Mouse (Mus musculus) kidney, embryonic 16.5 days (tissue): ENCODE results near the gene Gc. TPM values are rescaled to one million over a fixed set of nuclear protein-coding genes. Genes with fewer than 3 reads are reported as not detected.

Source experiments
- ATAC-seq: fragments of 200-750 bp; cut with Nextera tagmentation; 2 replicates; pipeline ENCODE4 v1.8.0; 2017; ENCODE audit warnings: moderate TSS enrichment; ENCODE audit not compliant: low FRiP score, low TSS enrichment
- H3K27ac ChIP-seq: fragments of 300-500 bp; sonication (generic); 2 replicates; pipeline ENCODE4 v1.5.1; 2014; ENCODE audit warnings: low read length
- H3K27me3 ChIP-seq: fragments of 300-500 bp; sonication (generic); 2 replicates; pipeline ENCODE4 v1.6.1; 2014; ENCODE audit warnings: low read length, control low read depth, mixed read lengths; ENCODE audit not compliant: insufficient read depth
- H3K36me3 ChIP-seq: fragments of 300-500 bp; sonication (generic); 2 replicates; pipeline ENCODE4 v1.6.1; 2014; ENCODE audit warnings: low read length, control low read depth, mixed read lengths; ENCODE audit not compliant: insufficient read depth
- H3K4me1 ChIP-seq: fragments of 300-500 bp; sonication (generic); 2 replicates; pipeline ENCODE4 v1.6.1; 2014; ENCODE audit warnings: low read length, control low read depth, mixed read lengths; ENCODE audit not compliant: insufficient read depth
- H3K4me2 ChIP-seq: fragments of 300-500 bp; sonication (generic); replicated peaks from 2 replicates; pipeline ENCODE4 v1.6.1; 2014; ENCODE audit warnings: low read depth, low read length
- H3K4me3 ChIP-seq: fragments of 300-500 bp; sonication (generic); 2 replicates; pipeline ENCODE4 v1.5.1; 2014; ENCODE audit warnings: mild to moderate bottlenecking, low read length
- H3K9ac ChIP-seq: fragments of 300-500 bp; sonication (generic); replicated peaks from 2 replicates; pipeline ENCODE4 v1.6.1; 2014; ENCODE audit warnings: low read length
- H3K9me3 ChIP-seq: fragments of 300-500 bp; sonication (generic); 2 replicates; pipeline ENCODE4 v1.6.1; 2016; ENCODE audit warnings: low read length, control low read depth
- WGBS: fragments of 180-500 bp; shearing (Covaris S2); extraction: QIAGEN DNeasy Blood & Tissue Kit; methylation state at CpG from one replicate; pipeline ENCODE4 v1.1.7; 2014; 5-methylcytosine and 5-hydroxymethylcytosine counted together
- polyA plus RNA-seq: library from polyadenylated mRNA; unstranded; fragments of >200 nt; fragmentation: Nextera tagmentation; extraction: Ambion mirVana; gene quantifications from 2 replicates; pipeline ENCODE4 v1.2.1, GENCODE M21; 2015

Gene Gc
- polyA plus RNA-seq = 5.1 and 6.1 TPM in 2 replicates

DNA sequence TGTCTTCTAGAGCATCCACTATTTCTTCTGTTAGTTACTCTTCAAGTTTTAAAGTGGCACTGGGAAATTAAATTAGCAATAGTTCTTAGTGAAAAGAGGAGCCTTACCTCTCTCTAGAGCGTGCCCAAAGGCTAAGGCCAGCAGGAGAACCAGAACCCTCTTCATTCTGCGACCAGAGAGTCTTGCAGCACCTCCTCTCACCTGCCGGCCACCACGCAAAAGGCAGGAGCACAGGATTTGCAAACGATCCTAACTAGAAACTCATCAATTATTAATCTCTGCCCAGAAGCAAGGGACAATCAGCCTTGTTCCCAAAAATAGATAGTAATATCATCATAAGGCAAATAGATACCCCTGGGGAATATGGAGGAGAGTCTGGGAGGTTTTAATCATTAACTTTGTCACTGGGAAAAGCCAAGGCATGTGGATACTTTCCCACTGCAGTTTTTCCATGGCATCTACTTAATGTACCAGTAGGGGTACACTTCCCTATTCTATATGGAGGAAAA, at the start of gene Gc:
Gc (minus strand) TSS at position 345 of the 509 bp plus-strand sequence.
- 76% methylated on average over 5 of the region's 5 CpGs for WGBS
- Histone ChIP-seq H3K27ac (no peak within 1 kb of the TSS), H3K9ac (no peak within 1 kb of the TSS), H3K9me3 (no peaks in the 10 kb centered on the region), H3K27me3 (no peaks in the 10 kb centered on the region), H3K4me1 (no peaks in the 10 kb centered on the region), H3K4me3 (no peak within 1 kb of the TSS), H3K36me3 (no peaks in the 10 kb centered on the region), H3K4me2 (no peak within 1 kb of the TSS)
- ATAC-seq = no peak

GRCm38 (mm10) chr5:89500182-89500581, 42.5 kb upstream of the Gc start:
- Histone ChIP-seq H3K27me3 (no peaks in the 10 kb centered on the region), H3K36me3 (no peaks in the 10 kb centered on the region), H3K9ac (no peak overlapping the region), H3K4me2 (no peak overlapping the region), H3K4me3 (no peak overlapping the region), H3K4me1 (no peaks in the 10 kb centered on the region), H3K9me3 (no peaks in the 10 kb centered on the region), H3K27ac (no peak overlapping the region)
- ATAC-seq = no peak
- 63% methylated on average over 6 of the region's 6 CpGs for WGBS

DNA sequence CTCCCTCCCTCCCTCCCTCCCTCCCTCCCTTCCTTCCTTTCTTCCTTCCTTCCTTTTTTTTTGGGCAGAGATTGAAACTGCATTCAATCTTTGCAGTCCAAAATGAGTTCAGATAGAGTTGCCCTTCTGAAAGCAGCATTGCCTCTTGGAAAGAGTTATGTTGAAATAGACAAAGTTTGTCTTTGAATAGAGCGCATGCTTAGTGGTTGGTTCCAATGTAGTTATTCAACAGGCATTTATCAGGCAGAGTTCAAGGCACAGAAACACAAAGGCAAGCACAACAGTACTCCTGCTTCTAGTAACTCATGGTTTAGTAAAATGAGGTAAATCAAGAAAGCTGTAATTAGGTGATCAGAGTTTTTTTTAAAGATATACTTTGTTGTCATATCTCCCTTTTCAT, 34.9 kb upstream of the Gc start:
- H3K27ac ChIP-seq = no peak overlapping the region
- no peak overlapping the region for H3K4me3 ChIP-seq
- H3K9me3 ChIP-seq = no peaks in the 10 kb centered on the region
- H3K4me2 ChIP-seq = no peak overlapping the region
- 94% methylated on average over 1 of the region's 1 CpGs for WGBS
- no peaks in the 10 kb centered on the region for H3K27me3 ChIP-seq
- H3K4me1 ChIP-seq = no peaks in the 10 kb centered on the region
- no peak for ATAC-seq
- H3K9ac ChIP-seq = no peak overlapping the region
- H3K36me3 ChIP-seq = no peaks in the 10 kb centered on the region

DNA sequence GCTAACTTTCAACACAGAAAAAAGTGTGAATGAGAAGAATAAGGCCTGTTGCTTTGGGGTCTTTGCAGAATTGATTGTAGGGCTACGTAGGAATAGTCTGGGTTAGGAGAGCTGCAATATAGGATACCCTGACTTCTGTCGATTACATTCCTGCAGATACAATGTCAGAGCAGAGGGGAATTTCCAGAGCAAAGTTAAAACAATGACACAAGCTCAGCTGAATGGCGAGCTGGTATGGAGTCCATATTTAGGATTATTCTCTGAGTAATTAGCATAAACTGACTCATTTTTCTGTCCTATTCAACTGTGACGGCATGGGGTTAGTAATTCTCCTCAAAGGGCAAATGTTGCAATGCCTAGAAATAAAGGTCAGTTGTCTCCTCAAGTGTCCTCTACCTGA, 12.8 kb upstream of the Gc start:
- Histone ChIP-seq H3K27ac (no peak overlapping the region), H3K36me3 (no peaks in the 10 kb centered on the region), H3K4me3 (no peak overlapping the region), H3K27me3 (no peaks in the 10 kb centered on the region), H3K9me3 (no peaks in the 10 kb centered on the region), H3K4me1 (no peaks in the 10 kb centered on the region), H3K4me2 (no peak overlapping the region), H3K9ac (no peak overlapping the region)
- WGBS = 89% methylated on average over 4 of the region's 4 CpGs
- ATAC-seq = no peak

- WGBS = 75% methylated on average over 2 of the region's 2 CpGs
- H3K27me3 ChIP-seq = no peaks in the 10 kb centered on the region
- H3K4me1 ChIP-seq = no peaks in the 10 kb centered on the region
- no peak overlapping the region for H3K4me3 ChIP-seq
- no peak overlapping the region for H3K4me2 ChIP-seq
- no peak overlapping the region for H3K9ac ChIP-seq
- ATAC-seq = no peak
- no peaks in the 10 kb centered on the region for H3K36me3 ChIP-seq
- H3K27ac ChIP-seq = no peak overlapping the region
- no peaks in the 10 kb centered on the region for H3K9me3 ChIP-seq
Observed at GRCm38 (mm10) chr5:89467886-89468285, 10.2 kb upstream of the Gc start.

DNA sequence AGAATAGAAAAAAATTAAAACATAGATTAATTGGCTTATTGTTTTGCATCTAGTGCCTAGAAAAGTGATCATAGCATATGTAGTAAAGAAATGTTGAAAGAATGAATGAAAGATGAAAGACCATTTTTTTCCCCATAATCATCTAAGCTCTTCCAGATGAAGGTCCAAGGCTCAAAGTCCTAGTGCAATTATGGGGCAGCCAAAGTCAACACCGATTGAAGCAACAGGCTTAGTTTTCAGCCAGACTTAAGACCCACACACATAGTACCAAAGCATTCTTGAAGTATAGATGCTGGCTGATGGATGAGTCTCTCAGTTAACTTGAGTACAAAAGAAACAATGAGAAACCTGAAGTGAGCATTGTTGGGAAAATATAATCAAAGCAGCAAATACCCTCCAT, 9.3 kb upstream of the Gc start:
- no peak overlapping the region for H3K27ac ChIP-seq
- H3K4me2 ChIP-seq = no peak overlapping the region
- H3K4me3 ChIP-seq = no peak overlapping the region
- WGBS = 83% methylated on average over 1 of the region's 1 CpGs
- no peaks in the 10 kb centered on the region for H3K27me3 ChIP-seq
- ATAC-seq = no peak
- H3K9me3 ChIP-seq = no peaks in the 10 kb centered on the region
- no peak overlapping the region for H3K9ac ChIP-seq
- H3K4me1 ChIP-seq = no peaks in the 10 kb centered on the region
- H3K36me3 ChIP-seq = no peaks in the 10 kb centered on the region

DNA sequence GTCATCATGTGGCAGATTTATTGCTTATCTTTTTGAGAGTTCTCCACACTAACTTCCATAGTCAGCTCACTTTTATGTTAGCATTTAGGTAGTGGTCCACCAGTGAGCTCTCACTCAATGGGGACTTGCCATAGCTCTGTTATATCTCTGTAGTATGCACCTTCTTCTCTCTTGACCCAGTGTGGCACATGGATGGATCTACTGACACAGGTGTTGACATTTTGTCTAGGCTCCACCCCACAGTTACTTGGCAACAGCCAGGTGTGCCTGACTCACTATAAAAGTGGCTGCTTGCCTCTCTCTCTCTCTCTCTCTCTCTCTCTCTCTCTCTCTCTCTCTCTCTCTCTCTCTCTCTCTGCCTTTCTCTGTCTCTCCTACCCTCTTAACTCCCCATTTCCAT, 8.6 kb upstream of the Gc start:
- ATAC-seq = no peak
- Histone ChIP-seq H3K4me3 (no peak overlapping the region), H3K9ac (no peak overlapping the region), H3K36me3 (no peaks in the 10 kb centered on the region), H3K4me2 (no peak overlapping the region), H3K27me3 (no peaks in the 10 kb centered on the region), H3K4me1 (no peaks in the 10 kb centered on the region), H3K27ac (no peak overlapping the region), H3K9me3 (no peaks in the 10 kb centered on the region)

- no peak overlapping the region for H3K4me2 ChIP-seq
- 79% methylated on average over 4 of the region's 4 CpGs for WGBS
- no peak overlapping the region for H3K9ac ChIP-seq
- no peaks in the 10 kb centered on the region for H3K4me1 ChIP-seq
- H3K27me3 ChIP-seq = no peaks in the 10 kb centered on the region
- H3K36me3 ChIP-seq = no peaks in the 10 kb centered on the region
- no peak for ATAC-seq
- no peak overlapping the region for H3K4me3 ChIP-seq
- no peak overlapping the region for H3K27ac ChIP-seq
- no peaks in the 10 kb centered on the region for H3K9me3 ChIP-seq
Observed at GRCm38 (mm10) chr5:89461817-89462216, 4.1 kb upstream of the Gc start.

DNA sequence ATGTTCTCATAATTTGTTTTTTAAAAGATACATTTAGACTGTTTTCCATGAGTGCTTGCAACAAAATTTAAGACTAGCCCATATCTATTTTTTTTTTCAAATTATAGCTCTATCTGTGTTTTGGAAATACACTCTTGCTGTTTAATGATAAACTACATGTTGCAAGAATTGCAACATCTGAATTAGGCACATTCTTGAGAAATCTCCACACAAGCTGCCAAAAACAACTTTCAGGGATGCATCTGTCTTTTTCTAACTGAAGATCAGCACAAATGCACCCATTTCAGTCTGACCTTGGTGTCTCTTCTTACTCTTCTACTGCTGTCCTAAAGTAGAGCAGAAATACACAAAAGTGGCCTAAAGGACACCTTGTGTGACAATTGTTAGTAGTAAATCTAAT, 1.9 kb upstream of the Gc start:
- no peak overlapping the region for H3K4me2 ChIP-seq
- no peak overlapping the region for H3K9ac ChIP-seq
- no peaks in the 10 kb centered on the region for H3K27me3 ChIP-seq
- no peaks in the 10 kb centered on the region for H3K4me1 ChIP-seq
- ATAC-seq = no peak
- H3K9me3 ChIP-seq = no peaks in the 10 kb centered on the region
- no peak overlapping the region for H3K4me3 ChIP-seq
- no peak overlapping the region for H3K27ac ChIP-seq
- H3K36me3 ChIP-seq = no peaks in the 10 kb centered on the region

GRCm38 (mm10) chr5:89458987-89459386, 1.3 kb upstream of the Gc start:
- Histone ChIP-seq H3K4me1 (no peaks in the 10 kb centered on the region), H3K4me2 (no peak overlapping the region), H3K27me3 (no peaks in the 10 kb centered on the region), H3K27ac (no peak overlapping the region), H3K9ac (no peak overlapping the region), H3K36me3 (no peaks in the 10 kb centered on the region), H3K9me3 (no peaks in the 10 kb centered on the region), H3K4me3 (no peak overlapping the region)
- no peak for ATAC-seq
- WGBS = 71% methylated on average over 2 of the region's 2 CpGs

DNA sequence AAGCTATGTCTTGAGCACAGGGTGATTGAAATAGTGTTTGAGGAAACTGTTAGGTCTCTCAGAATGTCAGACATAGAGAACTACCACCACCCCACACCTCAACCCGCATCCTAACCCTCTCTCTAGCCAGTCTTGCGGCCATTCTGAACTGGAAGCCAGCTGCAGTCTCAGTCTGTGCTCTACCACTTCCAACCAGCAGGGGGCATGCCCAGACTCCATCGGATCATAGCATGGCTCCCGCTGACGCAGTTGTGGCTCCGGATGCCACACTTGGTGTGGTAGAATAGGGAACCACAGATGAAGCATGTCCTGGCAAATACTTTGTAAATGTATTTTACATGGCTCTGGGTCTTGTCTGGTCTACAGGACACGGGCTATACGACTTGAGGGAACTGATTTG, 2.2 kb downstream of the Gc start:
- H3K36me3 ChIP-seq = no peaks in the 10 kb centered on the region
- no peak overlapping the region for H3K27ac ChIP-seq
- no peak overlapping the region for H3K9ac ChIP-seq
- no peak for ATAC-seq
- H3K4me2 ChIP-seq = no peak overlapping the region
- H3K9me3 ChIP-seq = no peaks in the 10 kb centered on the region
- no peaks in the 10 kb centered on the region for H3K4me1 ChIP-seq
- no peaks in the 10 kb centered on the region for H3K27me3 ChIP-seq
- 55% methylated on average over 8 of the region's 8 CpGs for WGBS
- no peak overlapping the region for H3K4me3 ChIP-seq
